Mouse (Mus musculus) forebrain, embryonic 11.5 days (tissue): ENCODE measurements around the gene Rnf5. TPM values are rescaled to one million over a fixed set of nuclear protein-coding genes. Genes with fewer than 3 reads are reported as not detected.

Experiments used
- ATAC-seq: fragments of 200-750 bp; cut with Nextera tagmentation; replicated peaks from 2 replicates; pipeline ENCODE4 v1.8.0; 2017; ENCODE audit warnings: moderate TSS enrichment; ENCODE audit not compliant: low FRiP score
- DNase-seq: peaks from one replicate; pipeline ENCODE4 v3.0.0-alpha.2; 2017; ENCODE audit warnings: low spot score
- H3K27ac ChIP-seq: fragments of 300-500 bp; sonication (generic); 2 replicates; pipeline ENCODE4 v1.5.1; 2014; ENCODE audit warnings: low read depth, low read length
- H3K27me3 ChIP-seq: fragments of 300-500 bp; sonication (generic); 2 replicates; pipeline ENCODE4 v1.6.1; 2014; ENCODE audit warnings: mild to moderate bottlenecking, low read length, mixed read lengths; ENCODE audit not compliant: control insufficient read depth, insufficient read depth
- H3K36me3 ChIP-seq: fragments of 300-500 bp; sonication (generic); 2 replicates; pipeline ENCODE4 v1.6.1; 2014; ENCODE audit warnings: mild to moderate bottlenecking, low read length, moderate library complexity, mixed read lengths; ENCODE audit not compliant: control insufficient read depth, insufficient read depth
- H3K4me1 ChIP-seq: fragments of 300-500 bp; sonication (generic); replicated peaks from 2 replicates; pipeline ENCODE4 v1.6.1; 2014; ENCODE audit warnings: low read length, mixed read lengths; ENCODE audit not compliant: control insufficient read depth, insufficient read depth
- H3K4me2 ChIP-seq: fragments of 300-500 bp; sonication (generic); 2 replicates; pipeline ENCODE4 v1.6.1; 2014; ENCODE audit warnings: low read depth, mild to moderate bottlenecking, low read length, moderate library complexity, mixed read lengths; ENCODE audit not compliant: severe bottlenecking
- H3K4me3 ChIP-seq: fragments of 300-500 bp; sonication (generic); 2 replicates; pipeline ENCODE4 v1.5.1; 2014; ENCODE audit warnings: low read depth, low read length
- H3K9ac ChIP-seq: fragments of 300-500 bp; sonication (generic); 2 replicates; pipeline ENCODE4 v1.6.1; 2014; ENCODE audit warnings: low read length
- H3K9me3 ChIP-seq: fragments of 300-500 bp; sonication (generic); 2 replicates; pipeline ENCODE4 v1.6.1; 2016; ENCODE audit warnings: low read length, mixed read lengths; ENCODE audit not compliant: control insufficient read depth
- WGBS: fragments of 180-500 bp; shearing (Covaris S2); extraction: QIAGEN DNeasy Blood & Tissue Kit; methylation state at CpG from one replicate; pipeline ENCODE4 v1.1.7; 2014; 5-methylcytosine and 5-hydroxymethylcytosine counted together
- polyA plus RNA-seq: library from polyadenylated mRNA; unstranded; fragments of >200 nt; fragmentation: Nextera tagmentation; extraction: Ambion mirVana; gene quantifications from 2 replicates; pipeline ENCODE4 v1.2.1, GENCODE M21; 2014

Rnf5 gene
- polyA plus RNA-seq, 1 experiment from 2014 or later, result 158 TPM

- ATAC-seq, result peak; percentile 22; the same call in 1 of the 2 replicates
- 1% methylated on average over 31 of the region's 32 CpGs for WGBS
- H3K27me3 ChIP-seq, result no peaks in the 10 kb centered on the region
These were observed 10.6 kb downstream of the Rnf5 start for GRCm38 (mm10) chr17:34592581-34593549.

DNA sequence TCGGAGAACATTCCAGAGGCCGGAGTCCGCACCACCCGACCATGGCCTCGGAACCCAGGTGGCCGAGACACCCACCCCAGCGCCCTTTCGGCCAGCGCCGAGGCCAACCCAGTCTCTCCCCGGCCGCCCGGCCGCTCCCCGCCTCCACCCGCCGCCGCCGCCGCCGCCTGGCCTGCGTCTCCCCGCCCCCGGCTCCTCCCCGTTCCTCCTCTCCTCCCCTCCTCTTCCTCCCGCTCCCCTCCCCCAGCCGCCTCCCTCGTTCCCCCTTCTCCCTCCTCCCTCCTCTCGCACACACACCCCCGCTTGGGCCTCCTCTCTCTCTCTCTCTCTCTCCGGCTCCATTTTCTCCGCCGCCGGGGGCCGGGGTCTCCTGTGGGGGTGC, 11.5 kb downstream of the Rnf5 start:
- ATAC-seq (peak; percentile 63), DNase-seq (peak; percentile 98)
- peaks cover 32% of the 10 kb centered on the region for H3K4me1 ChIP-seq
- peaks cover 4% of the 10 kb centered on the region for H3K36me3 ChIP-seq
- H3K9ac ChIP-seq, result peak overlapping the region; percentile 99
- H3K4me2 ChIP-seq, result peak overlapping the region; percentile 95
- WGBS, result under 1% methylated on average over 24 of the region's 35 CpGs
- H3K27me3 ChIP-seq, result no peaks in the 10 kb centered on the region
- peak overlapping the region; percentile 100 for H3K27ac ChIP-seq
- H3K9me3 ChIP-seq, result no peaks in the 10 kb centered on the region
- H3K4me3 ChIP-seq, result peak overlapping the region; percentile 85

More at GRCm38 (mm10) chr17:34592581-34593549, 10.6 kb downstream of the Rnf5 start:
- Histone ChIP-seq H3K9ac (peak overlapping the region; percentile 99), H3K36me3 (peaks cover 4% of the 10 kb centered on the region), H3K4me2 (peak overlapping the region; percentile 95), H3K27ac (peak overlapping the region; percentile 100), H3K4me3 (peak overlapping the region; percentile 85), H3K9me3 (no peaks in the 10 kb centered on the region), H3K4me1 (peaks cover 32% of the 10 kb centered on the region)
- DNase-seq, result peak; percentile 73

GRCm38 (mm10) chr17:34591029-34591993, 12.2 kb downstream of the Rnf5 start, which contains the start of gene Pbx2:
Gene Pbx2 (plus strand): TSS chr17:34591266.
- peak within 1 kb of the TSS; percentile 99 for H3K9ac ChIP-seq
- peak within 1 kb of the TSS; percentile 85 for H3K4me3 ChIP-seq
- H3K4me2 ChIP-seq, result peak within 1 kb of the TSS; percentile 95
- peaks cover 32% of the 10 kb centered on the region for H3K4me1 ChIP-seq
- H3K27me3 ChIP-seq, result no peaks in the 10 kb centered on the region
- ATAC-seq (peak; percentile 44), DNase-seq (peak; percentile 85)
- peaks cover 4% of the 10 kb centered on the region for H3K36me3 ChIP-seq
- WGBS, result 3% methylated on average over 21 of the region's 21 CpGs
- peak within 1 kb of the TSS; percentile 100 for H3K27ac ChIP-seq
- H3K9me3 ChIP-seq, result no peaks in the 10 kb centered on the region

- H3K9me3 ChIP-seq, result no peaks in the 10 kb centered on the region
- no peaks in the 10 kb centered on the region; the same call in 1 of the 2 replicates for H3K36me3 ChIP-seq
- peak overlapping the region; percentile 95; the same call in 1 of the 2 replicates for H3K4me2 ChIP-seq
- H3K4me1 ChIP-seq, result peaks cover 39% of the 10 kb centered on the region
- no peak overlapping the region for H3K4me3 ChIP-seq
- H3K27me3 ChIP-seq, result no peaks in the 10 kb centered on the region
- ATAC-seq (no peak), DNase-seq (peak; percentile 57)
- 59% methylated on average over 15 of the region's 15 CpGs for WGBS
- H3K9ac ChIP-seq, result peak overlapping the region; percentile 99; the same call in 1 of the 2 replicates
- peak overlapping the region; percentile 100 for H3K27ac ChIP-seq
These were observed 13.1 kb downstream of the Rnf5 start for GRCm38 (mm10) chr17:34590154-34590987.

GRCm38 (mm10) chr17:34589681-34590101, 13.8 kb downstream of the Rnf5 start, which contains the start of gene Gpsm3:
Gene Gpsm3 (plus strand): TSS chr17:34589806.
- Histone ChIP-seq H3K36me3 (no peaks in the 10 kb centered on the region), H3K27ac (peak within 1 kb of the TSS; percentile 100; the same call in 1 of the 2 replicates), H3K4me2 (0 out of 2 replicates have a peak within 1 kb of the TSS, but pooled peaks have one; percentile 15), H3K9ac (peak within 1 kb of the TSS; percentile 99; the same call in 1 of the 2 replicates), H3K9me3 (no peaks in the 10 kb centered on the region), H3K4me1 (peaks cover 37% of the 10 kb centered on the region), H3K4me3 (no peak within 1 kb of the TSS), H3K27me3 (no peaks in the 10 kb centered on the region)
- DNase-seq (no peak), ATAC-seq (no peak)
- WGBS, result 31% methylated on average over 7 of the region's 7 CpGs

- no peak for ATAC-seq
These were observed 14.3 kb downstream of the Rnf5 start for GRCm38 (mm10) chr17:34589206-34589605.

DNA sequence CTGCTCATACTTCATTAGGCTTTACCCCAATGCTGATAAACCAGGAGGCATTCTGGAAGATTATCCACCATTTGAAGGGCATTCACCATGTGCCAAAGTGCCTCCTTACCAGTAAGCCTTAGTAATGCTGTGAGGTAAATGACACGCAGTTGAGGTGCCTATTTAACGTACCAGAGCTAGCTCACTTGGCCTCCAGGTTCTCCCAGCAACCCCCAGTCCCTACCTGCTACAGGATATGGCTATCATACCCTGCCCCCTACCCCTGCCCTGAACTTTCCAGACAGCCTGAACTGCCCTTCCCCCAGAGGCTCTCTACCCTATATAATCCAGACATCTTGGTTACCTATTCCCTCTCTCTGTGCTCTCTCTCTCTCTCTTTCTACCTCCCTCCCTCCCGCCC, 14.7 kb downstream of the Rnf5 start:
- Histone ChIP-seq H3K9me3 (no peaks in the 10 kb centered on the region), H3K27ac (no peak overlapping the region), H3K4me2 (no peak overlapping the region), H3K4me3 (no peak overlapping the region), H3K27me3 (no peaks in the 10 kb centered on the region), H3K9ac (no peak overlapping the region), H3K4me1 (peaks cover 36% of the 10 kb centered on the region), H3K36me3 (no peaks in the 10 kb centered on the region)
- ATAC-seq (no peak), DNase-seq (no peak)
- 62% methylated on average over 3 of the region's 3 CpGs for WGBS

More at GRCm38 (mm10) chr17:34589206-34589605, 14.3 kb downstream of the Rnf5 start:
- no peaks in the 10 kb centered on the region for H3K36me3 ChIP-seq
- H3K9ac ChIP-seq, result peak overlapping the region; percentile 6; the same call in 1 of the 2 replicates
- H3K9me3 ChIP-seq, result no peaks in the 10 kb centered on the region
- H3K27ac ChIP-seq, result no peak overlapping the region
- WGBS, result 56% methylated on average over 7 of the region's 7 CpGs
- no peak overlapping the region for H3K4me3 ChIP-seq
- H3K27me3 ChIP-seq, result no peaks in the 10 kb centered on the region
- DNase-seq, result no peak
- H3K4me2 ChIP-seq, result no peak overlapping the region
- peaks cover 37% of the 10 kb centered on the region for H3K4me1 ChIP-seq
